Mouse (Mus musculus): Measurements from ENCODE around the gene Shisa8. TPM values are rescaled to one million over a fixed set of nuclear protein-coding genes. Genes with fewer than 3 reads are reported as not detected.

Shisa8 gene
- polyA plus RNA-seq, 1 experiment from 2014 or later = 0.08 TPM

DNA sequence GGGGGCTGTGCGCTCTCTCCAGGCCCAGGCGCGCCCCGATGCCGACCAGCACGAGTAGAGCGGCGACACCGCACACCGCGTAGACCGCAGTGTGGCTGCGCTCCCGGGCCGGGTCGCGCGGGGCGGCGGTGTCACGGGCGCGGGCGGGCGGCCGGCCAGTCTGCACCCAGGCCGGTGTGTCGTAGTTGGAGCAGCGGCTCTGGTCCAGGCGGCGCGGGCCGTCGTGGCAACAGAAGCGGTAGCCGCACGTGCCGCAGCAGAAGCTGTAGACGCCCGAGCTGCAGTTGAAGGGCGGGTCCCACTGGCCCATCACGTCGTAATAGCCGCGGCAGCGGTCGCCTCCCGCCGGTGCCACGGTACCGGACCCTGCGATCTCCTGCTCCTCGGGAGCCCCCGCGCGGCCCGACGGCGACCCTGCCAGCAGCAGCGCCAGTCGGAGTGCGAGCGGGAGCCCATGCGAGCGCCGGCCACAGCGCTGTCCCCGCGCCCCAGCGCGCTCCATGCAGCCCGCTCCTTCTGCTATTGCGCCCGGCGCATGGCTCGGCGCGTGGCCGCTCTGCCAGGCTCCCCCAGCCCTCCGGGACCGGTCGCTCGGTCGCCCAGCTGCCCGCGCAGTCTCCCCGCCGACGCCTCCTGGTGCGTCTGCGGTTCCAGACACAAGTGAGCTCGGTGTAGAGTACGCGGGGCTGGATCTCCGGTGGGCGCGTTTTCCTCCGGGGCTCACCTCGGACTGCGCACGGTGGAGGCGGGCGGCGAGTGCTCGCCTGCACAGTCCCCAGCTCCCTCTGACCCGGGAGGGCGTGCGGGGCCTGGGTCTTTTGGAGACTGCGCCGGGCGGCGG lies 484 bp downstream of the Shisa8 start:
- peaks cover 14% of the 10 kb centered on the region for H3K4me1 ChIP-seq (replicated peaks)
- H3K4me3 ChIP-seq (replicated peaks) = peak overlapping the region; percentile 40
- H3K4me2 ChIP-seq = peak overlapping the region; percentile 59
- H3K9ac ChIP-seq = no peak overlapping the region
- no peaks in the 10 kb centered on the region for H3K9me3 ChIP-seq (replicated peaks)
- no peak overlapping the region for H3K27ac ChIP-seq (replicated peaks)
- H3K36me3 ChIP-seq (replicated peaks) = no peaks in the 10 kb centered on the region
- under 1% methylated on average over 108 of the region's 112 CpGs for WGBS (ENCODE audit: insufficient replicate concordance)
- ATAC-seq (ENCODE audit: insufficient read depth) = peak; percentile 28; the same call in 1 of the 2 replicates
- peaks cover 100% of the 10 kb centered on the region for H3K27me3 ChIP-seq

DNA sequence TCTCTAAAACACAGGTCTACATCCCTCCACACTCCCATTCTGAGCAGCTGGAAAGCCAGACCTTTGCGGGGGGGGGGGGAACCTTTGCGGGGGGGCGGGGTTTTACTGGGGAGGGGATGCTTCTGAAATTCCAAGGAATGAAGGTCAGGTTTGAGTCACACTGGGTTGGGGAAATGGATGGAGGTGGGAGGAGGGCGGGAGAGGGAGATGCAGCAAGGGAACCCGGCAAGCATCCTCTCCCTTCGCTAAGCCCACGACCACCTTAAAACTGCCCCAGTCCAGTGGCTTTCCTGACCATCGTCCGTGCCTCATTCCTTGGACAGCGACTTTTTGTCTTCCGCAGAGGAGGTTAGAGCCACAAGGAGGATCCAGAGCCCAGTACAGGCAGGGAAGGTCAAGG lies 1.3 kb downstream of the Shisa8 start:
- 6% methylated on average over 11 of the region's 11 CpGs for WGBS (ENCODE audit: insufficient replicate concordance)
- no peaks in the 10 kb centered on the region for H3K36me3 ChIP-seq (replicated peaks)
- no peaks in the 10 kb centered on the region for H3K9me3 ChIP-seq (replicated peaks)
- no peak overlapping the region for H3K4me3 ChIP-seq (replicated peaks)
- no peak overlapping the region for H3K9ac ChIP-seq
- peaks cover 22% of the 10 kb centered on the region for H3K4me1 ChIP-seq (replicated peaks)
- no peak for ATAC-seq (ENCODE audit: insufficient read depth)
- no peak overlapping the region for H3K27ac ChIP-seq (replicated peaks)
- H3K4me2 ChIP-seq = no peak overlapping the region
- H3K27me3 ChIP-seq = peaks cover 100% of the 10 kb centered on the region

DNA sequence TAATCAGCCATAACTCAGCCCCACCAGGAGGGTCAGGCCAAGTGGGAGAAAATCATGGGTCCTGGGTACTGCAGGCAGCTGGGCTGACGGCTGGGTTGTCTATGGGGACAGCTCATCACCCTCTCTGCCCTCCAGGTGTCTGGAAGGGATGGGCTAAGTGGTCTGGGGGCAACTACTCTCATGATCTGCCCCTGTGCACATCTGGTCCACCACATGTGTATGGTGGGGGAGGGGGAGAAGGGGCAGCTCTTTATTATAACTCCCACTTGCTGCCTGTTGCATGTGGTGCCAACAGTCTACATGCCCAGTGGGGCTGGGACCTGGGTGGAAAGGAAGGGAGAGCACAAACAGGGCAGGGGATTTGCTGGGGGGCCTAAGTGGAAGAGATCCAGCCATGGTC lies 1.8 kb downstream of the Shisa8 start:
- Histone ChIP-seq H3K36me3 (replicated peaks) (peaks cover 5% of the 10 kb centered on the region; the same call in 1 of the 2 replicates), H3K4me1 (replicated peaks) (peaks cover 27% of the 10 kb centered on the region), H3K27ac (replicated peaks) (no peak overlapping the region), H3K4me2 (no peak overlapping the region), H3K9ac (no peak overlapping the region), H3K4me3 (replicated peaks) (no peak overlapping the region), H3K27me3 (peaks cover 97% of the 10 kb centered on the region), H3K9me3 (replicated peaks) (no peaks in the 10 kb centered on the region)
- WGBS (ENCODE audit: insufficient replicate concordance) = 50% methylated on average over 1 of the region's 1 CpGs
- no peak for ATAC-seq (ENCODE audit: insufficient read depth)

DNA sequence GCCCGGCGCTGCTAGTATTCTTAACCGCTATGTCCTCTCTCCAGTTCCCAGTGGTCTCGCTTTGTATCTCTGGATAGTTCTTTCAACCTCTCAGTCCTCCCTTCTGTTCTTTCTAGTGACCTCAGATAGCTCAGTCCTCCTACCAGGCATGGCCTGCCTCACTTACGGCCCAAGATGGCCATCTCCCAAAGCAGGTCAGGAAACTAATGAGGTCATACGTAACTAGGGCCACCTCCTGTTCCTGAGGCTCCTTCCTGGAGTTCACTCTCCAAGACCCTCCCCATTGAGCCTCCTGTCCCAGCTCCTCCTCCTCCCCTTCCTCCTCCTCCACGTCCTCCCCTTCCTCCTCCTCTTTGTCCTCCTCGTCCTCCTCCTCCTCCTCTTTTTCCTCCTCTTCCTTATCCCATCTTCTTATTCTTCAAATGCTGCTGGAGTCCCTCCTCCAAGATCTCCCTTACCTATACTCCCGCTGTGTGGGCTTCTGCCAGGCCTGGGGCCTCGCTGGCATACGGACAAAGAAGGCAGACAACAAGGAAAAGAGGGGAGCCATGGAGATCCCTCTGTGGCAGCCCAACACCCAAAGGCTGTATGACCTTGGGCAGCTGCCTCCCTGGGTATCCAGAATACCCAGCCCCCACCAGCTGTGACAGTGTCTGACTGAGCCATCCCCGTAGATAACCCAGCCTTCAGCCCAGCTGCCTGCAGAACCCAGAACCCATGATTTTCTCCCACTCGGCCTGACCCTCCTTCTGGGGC lies 3.1 kb downstream of the Shisa8 start:
- peaks cover 84% of the 10 kb centered on the region for H3K27me3 ChIP-seq
- no peak overlapping the region for H3K4me3 ChIP-seq (replicated peaks)
- ATAC-seq (ENCODE audit: insufficient read depth) = no peak
- H3K4me2 ChIP-seq = no peak overlapping the region
- no peak overlapping the region for H3K9ac ChIP-seq
- H3K4me1 ChIP-seq (replicated peaks) = peaks cover 27% of the 10 kb centered on the region
- no peaks in the 10 kb centered on the region for H3K9me3 ChIP-seq (replicated peaks)
- no peak overlapping the region for H3K27ac ChIP-seq (replicated peaks)
- H3K36me3 ChIP-seq (replicated peaks) = peaks cover 18% of the 10 kb centered on the region
- WGBS (ENCODE audit: insufficient replicate concordance) = 71% methylated on average over 13 of the region's 13 CpGs

DNA sequence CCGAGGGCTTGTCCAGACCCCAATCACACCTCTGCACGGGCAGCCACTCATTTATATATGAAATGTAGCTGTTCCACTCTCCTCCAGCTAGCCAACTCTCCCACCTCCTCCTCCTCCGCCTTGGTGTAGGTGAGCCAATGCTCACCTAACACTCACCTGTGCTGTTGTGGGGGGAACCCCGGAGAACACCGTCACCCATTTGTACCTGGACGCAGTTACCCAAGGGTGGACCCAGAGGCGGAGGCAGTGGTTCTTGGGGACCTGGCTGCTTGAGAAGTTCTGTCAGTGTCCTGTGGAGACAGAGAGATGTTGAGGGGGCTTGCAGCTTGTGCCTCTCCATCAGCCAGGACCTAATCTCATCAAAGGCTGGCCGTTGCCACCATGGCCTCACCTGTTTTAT lies 4.3 kb downstream of the Shisa8 start:
- ATAC-seq (ENCODE audit: insufficient read depth) = no peak

DNA sequence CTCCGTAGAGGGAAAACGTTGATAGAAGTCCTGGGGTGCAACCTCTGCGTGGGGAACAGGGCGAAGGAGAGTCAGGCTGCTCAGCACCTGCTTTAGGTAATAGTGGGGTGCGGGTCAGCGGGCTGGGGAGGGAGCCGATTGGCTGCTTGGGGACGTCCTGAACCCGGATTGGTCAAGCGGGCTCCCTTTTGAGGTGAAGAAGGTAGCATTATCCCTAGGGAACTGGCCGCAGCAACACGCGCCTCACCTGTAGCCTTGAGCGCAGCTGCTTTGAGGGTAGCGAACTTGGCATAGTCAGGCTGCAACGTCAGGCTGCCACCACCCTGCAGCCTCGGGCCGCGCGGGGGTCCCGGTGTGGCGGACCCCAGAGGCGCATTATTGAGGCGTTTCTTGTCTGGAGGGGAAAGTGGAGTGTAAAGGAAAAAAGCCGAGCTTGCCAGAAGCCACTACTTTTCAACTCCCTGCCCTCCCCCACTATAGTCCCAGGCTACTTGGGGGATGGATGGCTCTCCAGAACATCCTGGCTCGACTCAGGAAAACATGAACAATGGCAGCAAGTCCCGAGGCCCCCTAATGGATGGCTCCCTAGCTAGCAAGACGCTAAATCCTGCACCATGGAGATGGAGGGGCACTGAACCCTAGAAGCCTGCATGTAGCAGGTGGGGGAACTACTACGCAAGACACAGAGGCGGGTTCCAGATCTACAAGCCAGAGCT lies 5.0 kb downstream of the Shisa8 start:
- H3K27ac ChIP-seq (replicated peaks) = no peak overlapping the region
- WGBS (ENCODE audit: insufficient replicate concordance) = 58% methylated on average over 30 of the region's 30 CpGs
- H3K36me3 ChIP-seq (replicated peaks) = peaks cover 36% of the 10 kb centered on the region
- H3K4me2 ChIP-seq = no peak overlapping the region
- peaks cover 66% of the 10 kb centered on the region for H3K27me3 ChIP-seq
- no peaks in the 10 kb centered on the region for H3K9me3 ChIP-seq (replicated peaks)
- H3K4me1 ChIP-seq (replicated peaks) = peaks cover 26% of the 10 kb centered on the region
- H3K9ac ChIP-seq = no peak overlapping the region
- no peak for ATAC-seq (ENCODE audit: insufficient read depth)
- no peak overlapping the region for H3K4me3 ChIP-seq (replicated peaks)

More for the DNA sequence above, 4.3 kb downstream of the Shisa8 start:
- 71% methylated on average over 8 of the region's 8 CpGs for WGBS (ENCODE audit: insufficient replicate concordance)
- Histone ChIP-seq H3K4me2 (no peak overlapping the region), H3K4me3 (replicated peaks) (no peak overlapping the region), H3K27me3 (peaks cover 72% of the 10 kb centered on the region), H3K27ac (replicated peaks) (no peak overlapping the region), H3K9ac (no peak overlapping the region), H3K4me1 (replicated peaks) (peaks cover 27% of the 10 kb centered on the region), H3K36me3 (replicated peaks) (peaks cover 29% of the 10 kb centered on the region), H3K9me3 (replicated peaks) (no peaks in the 10 kb centered on the region)

DNA sequence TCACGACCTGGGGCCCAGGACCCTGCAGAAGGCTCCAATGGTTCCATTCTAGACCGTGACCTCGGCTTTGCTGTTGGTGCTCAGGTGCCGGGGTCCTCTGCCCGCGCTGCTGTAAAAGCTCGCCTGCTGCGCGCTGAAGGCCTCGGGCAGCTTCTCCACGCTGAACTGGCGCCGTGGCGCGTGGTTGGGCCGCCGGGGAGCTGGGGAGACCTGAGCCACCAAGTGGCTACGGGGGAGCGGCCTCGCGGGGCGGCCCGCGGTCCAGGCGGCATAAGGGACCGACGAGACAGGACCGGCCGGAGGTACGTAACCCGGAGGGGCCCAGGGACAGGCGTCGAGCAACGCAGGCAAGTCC lies 5.5 kb downstream of the Shisa8 start:
- Histone ChIP-seq H3K4me3 (replicated peaks) (no peak overlapping the region), H3K9ac (no peak overlapping the region), H3K4me1 (replicated peaks) (peaks cover 21% of the 10 kb centered on the region), H3K4me2 (no peak overlapping the region), H3K27me3 (peaks cover 60% of the 10 kb centered on the region), H3K27ac (replicated peaks) (no peak overlapping the region), H3K36me3 (replicated peaks) (peaks cover 41% of the 10 kb centered on the region), H3K9me3 (replicated peaks) (no peaks in the 10 kb centered on the region)
- no peak for ATAC-seq (ENCODE audit: insufficient read depth)
- 56% methylated on average over 34 of the region's 34 CpGs for WGBS (ENCODE audit: insufficient replicate concordance)

DNA sequence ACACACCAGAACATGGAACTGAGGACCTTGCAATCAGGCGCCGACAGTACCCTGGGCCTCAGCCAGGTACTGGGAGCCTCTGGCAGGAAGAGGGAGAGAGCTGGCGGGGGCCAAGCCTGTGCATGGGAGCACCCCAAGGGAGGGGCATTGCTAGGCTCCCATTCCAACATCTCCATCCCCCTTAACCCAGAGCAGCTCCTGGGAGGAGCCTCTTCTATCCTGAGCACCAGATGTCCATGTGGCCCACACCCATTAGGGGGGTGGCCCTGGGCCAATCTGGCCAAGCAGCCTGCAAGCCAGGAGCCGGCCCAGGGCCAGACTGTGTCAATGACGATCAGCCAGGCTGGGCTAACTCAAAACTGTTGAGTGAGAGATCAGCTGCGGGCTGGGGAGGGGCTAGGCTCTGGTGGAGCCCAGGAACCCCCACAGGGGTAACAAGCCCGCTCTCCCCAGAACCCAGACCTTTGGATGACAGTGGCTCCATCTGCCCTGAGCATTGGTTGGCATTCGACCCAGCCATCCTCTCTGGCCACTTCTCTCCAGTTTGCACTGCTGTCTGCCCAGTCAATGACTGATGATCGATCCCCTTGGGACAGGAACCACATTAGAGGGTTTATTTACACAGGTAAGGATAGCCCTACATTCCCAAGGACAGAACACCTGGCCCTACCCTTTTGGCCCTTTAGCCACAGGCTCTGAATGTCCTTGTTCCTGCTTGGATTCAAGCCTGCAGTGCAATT lies 6.1 kb downstream of the Shisa8 start:
- ATAC-seq (ENCODE audit: insufficient read depth) = peak; percentile 17
- peaks cover 15% of the 10 kb centered on the region for H3K4me1 ChIP-seq (replicated peaks)
- H3K4me3 ChIP-seq (replicated peaks) = no peak overlapping the region
- 72% methylated on average over 9 of the region's 9 CpGs for WGBS (ENCODE audit: insufficient replicate concordance)
- no peak overlapping the region for H3K4me2 ChIP-seq
- peaks cover 54% of the 10 kb centered on the region for H3K27me3 ChIP-seq
- peaks cover 47% of the 10 kb centered on the region for H3K36me3 ChIP-seq (replicated peaks)
- no peaks in the 10 kb centered on the region for H3K9me3 ChIP-seq (replicated peaks)
- H3K9ac ChIP-seq = no peak overlapping the region
- H3K27ac ChIP-seq (replicated peaks) = no peak overlapping the region

DNA sequence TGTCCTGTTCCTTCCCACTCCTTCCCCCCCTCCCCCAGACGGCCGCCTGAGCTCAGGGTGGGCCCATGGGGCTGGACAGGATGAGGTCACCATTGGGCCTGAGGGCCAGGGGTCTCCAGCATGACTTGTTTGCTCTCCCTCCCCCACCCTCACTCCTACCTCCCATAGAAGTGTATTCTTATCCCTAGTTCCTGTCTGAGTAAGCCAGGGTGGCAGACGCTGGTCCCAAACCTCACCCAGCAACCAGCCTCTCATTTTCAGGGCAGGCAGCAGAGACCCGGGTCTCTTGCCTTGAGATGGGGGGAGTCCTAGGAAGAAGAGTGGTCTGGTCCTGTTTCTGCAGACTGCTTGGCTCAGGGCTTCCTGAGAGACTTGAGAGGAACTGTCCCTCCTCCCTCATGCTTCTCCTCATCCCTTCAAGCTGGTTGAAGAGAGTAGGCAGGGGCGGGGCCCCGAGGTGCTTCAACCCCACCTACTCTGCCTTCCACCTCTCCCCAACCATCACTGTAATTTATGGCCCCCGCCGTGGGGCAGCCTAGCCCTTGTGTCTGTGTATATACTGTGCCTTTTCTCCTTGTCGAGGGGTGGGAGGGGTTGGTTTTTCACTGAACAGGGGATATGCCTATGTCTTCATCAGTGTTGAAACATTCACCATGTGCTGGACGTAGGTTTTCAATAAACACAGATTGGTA lies 7.8 kb downstream of the Shisa8 start:
- Histone ChIP-seq H3K27ac (replicated peaks) (no peak overlapping the region), H3K36me3 (replicated peaks) (peaks cover 62% of the 10 kb centered on the region), H3K4me1 (replicated peaks) (peaks cover 13% of the 10 kb centered on the region), H3K4me2 (no peak overlapping the region), H3K27me3 (peaks cover 37% of the 10 kb centered on the region), H3K9me3 (replicated peaks) (no peaks in the 10 kb centered on the region), H3K4me3 (replicated peaks) (no peak overlapping the region), H3K9ac (no peak overlapping the region)
- ATAC-seq (ENCODE audit: insufficient read depth) = no peak
- 55% methylated on average over 10 of the region's 10 CpGs for WGBS (ENCODE audit: insufficient replicate concordance)

DNA sequence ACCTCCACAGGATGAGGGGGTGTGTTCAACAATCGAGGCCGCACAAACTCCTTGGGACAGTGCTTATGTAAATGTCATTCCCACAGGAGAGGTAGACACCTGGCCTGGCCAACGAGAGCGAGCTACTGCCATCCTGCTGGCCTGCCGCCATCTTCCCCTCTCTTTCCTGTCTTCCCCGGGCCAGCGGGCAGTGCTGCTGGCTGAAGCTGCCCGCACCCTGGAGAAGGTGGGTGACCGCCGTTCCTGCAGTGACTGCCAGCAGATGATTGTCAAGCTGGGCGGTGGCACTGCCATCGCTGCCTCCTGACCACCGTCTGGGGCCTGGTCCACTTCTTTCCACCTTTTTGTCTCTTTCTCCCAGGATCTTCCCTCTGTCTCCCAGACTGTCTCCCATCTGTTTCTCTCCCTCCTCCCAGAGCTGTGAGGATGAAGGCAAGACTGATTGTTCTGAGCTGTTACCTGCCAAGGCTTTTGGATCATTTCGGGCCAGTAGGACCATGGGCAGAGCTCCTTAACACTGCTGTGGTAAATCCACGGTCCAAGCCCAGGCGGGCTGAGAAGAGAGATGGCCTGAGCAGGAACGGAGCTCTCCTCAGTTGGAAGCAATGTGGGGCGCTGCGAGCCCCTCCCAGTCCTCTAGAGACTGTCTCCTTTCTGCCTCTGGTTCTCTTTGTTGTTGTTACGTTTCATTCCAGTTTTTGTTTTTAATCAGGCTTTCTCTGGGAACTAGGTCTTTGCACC lies 8.8 kb downstream of the Shisa8 start:
- Histone ChIP-seq H3K36me3 (replicated peaks) (peaks cover 73% of the 10 kb centered on the region), H3K9me3 (replicated peaks) (no peaks in the 10 kb centered on the region), H3K4me1 (replicated peaks) (peaks cover 15% of the 10 kb centered on the region), H3K9ac (no peak overlapping the region), H3K4me2 (no peak overlapping the region), H3K4me3 (replicated peaks) (no peak overlapping the region), H3K27me3 (peaks cover 27% of the 10 kb centered on the region), H3K27ac (replicated peaks) (no peak overlapping the region)
- no peak for ATAC-seq (ENCODE audit: insufficient read depth)
- WGBS (ENCODE audit: insufficient replicate concordance) = 86% methylated on average over 20 of the region's 20 CpGs

All from liver, embryonic 15.5 days (tissue).